Mouse (Mus musculus) heart, adult 2 months (tissue): ENCODE measurements at regions not wholly inside any gene's neighbourhood (a gene's known extent, or its start where the extent isn't known, plus 50 kb on each side); places are given as distances from the start of the nearest gene placed in this dataset.
"Not testable (repeated sequence)": the region's sequence is repeated elsewhere in the genome, so short reads cannot be mapped to it uniquely, and the experiment has no call there.

Experiments used
- CTCF ChIP-seq: fragments of 200-600 bp; IDR thresholded peaks from 2 replicates; pipeline ENCODE4 v1.8.1; 2022; ENCODE audit warnings: antibody characterized with exemption, mild to moderate bottlenecking, moderate library complexity
- EP300 ChIP-seq: fragments of 200-500 bp; IDR thresholded peaks from 2 replicates; pipeline ENCODE4 v1.6.1; 2011; ENCODE audit warnings: low read depth, low read length, control low read depth; ENCODE audit not compliant: insufficient read depth
- POLR2A ChIP-seq: fragments of 200-500 bp; IDR thresholded peaks from 2 replicates; pipeline ENCODE4 v1.6.1; 2011; ENCODE audit warnings: mild to moderate bottlenecking, low read depth, low read length, control low read depth; ENCODE audit not compliant: insufficient read depth

DNA sequence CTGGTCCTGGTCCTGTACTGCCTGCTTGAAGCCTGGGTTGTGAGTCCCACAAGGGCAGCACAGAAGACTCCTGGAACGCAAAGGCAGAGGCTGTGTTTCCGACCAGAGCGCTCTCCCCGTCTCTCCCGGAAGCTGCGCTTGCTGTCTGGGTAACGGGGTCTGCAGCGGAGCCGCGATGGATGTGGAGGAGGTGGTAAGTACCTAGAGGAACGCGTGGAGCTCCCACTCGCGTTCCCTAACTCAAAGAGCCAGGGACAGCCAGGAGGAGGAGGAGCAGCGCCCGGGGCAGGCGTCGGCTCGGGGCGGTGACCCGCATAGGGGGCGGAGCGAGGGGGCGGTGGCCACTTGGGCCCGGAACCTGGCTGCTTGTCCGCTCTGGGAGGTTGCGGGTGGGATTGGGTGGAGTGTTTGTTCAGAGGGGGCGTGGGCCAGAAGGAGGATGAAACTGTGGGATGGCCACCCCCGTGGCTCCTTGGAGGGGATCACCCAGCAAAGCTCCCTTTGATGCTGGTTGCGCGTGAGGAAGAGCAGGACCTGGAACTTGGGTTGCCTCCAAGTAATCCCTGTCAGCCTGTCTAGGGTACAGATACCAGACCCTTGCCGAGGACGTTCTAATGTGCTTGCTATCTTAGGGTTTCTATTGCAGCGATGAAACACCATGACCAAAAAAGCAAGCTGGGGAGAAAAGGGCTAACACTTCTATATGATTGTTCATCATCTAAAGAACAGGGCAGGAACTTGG lies 125.9 kb upstream of the Ywhaq start:
- peak; percentile 46; the same call in 1 of the 2 replicates for TF ChIP-seq POLR2A
- TF ChIP-seq EP300, CTCF: not testable (repeated sequence)
